Mouse (Mus musculus): ENCODE data around the gene Gatc. TPM values are rescaled to one million over a fixed set of nuclear protein-coding genes. Genes with fewer than 3 reads are reported as not detected.

Gatc gene
- polyA plus RNA-seq, 1 experiment from 2014 or later = 21.3 TPM

GRCm38 (mm10) chr5:115362216-115362615 is 21.2 kb upstream of the Gatc start:
- no peak overlapping the region for H3K27ac ChIP-seq (ENCODE audit: low read length)
- H3K9ac ChIP-seq (ENCODE audit: low read length) = no peak overlapping the region
- H3K4me1 ChIP-seq (ENCODE audit: control insufficient read depth, insufficient read depth, low read length) = no peaks in the 10 kb centered on the region
- ATAC-seq (ENCODE audit: insufficient read depth, low FRiP score) = no peak
- H3K27me3 ChIP-seq (ENCODE audit: control insufficient read depth, insufficient read depth, low read length) = no peaks in the 10 kb centered on the region
- 39% methylated on average over 7 of the region's 7 CpGs for WGBS
- H3K4me2 ChIP-seq (ENCODE audit: low read depth, low read length) = no peak overlapping the region
- H3K9me3 ChIP-seq (replicated peaks; ENCODE audit: control insufficient read depth, low read length) = no peaks in the 10 kb centered on the region
- H3K4me3 ChIP-seq (replicated peaks; ENCODE audit: low read length) = no peak overlapping the region
- H3K36me3 ChIP-seq (ENCODE audit: control insufficient read depth, insufficient read depth, low read length) = no peaks in the 10 kb centered on the region

GRCm38 (mm10) chr5:115359851-115360372 is 18.9 kb upstream of the Gatc start:
- no peaks in the 10 kb centered on the region for H3K9me3 ChIP-seq (replicated peaks; ENCODE audit: control insufficient read depth, low read length)
- ATAC-seq (ENCODE audit: insufficient read depth, low FRiP score) = no peak
- H3K36me3 ChIP-seq (ENCODE audit: control insufficient read depth, insufficient read depth, low read length) = no peaks in the 10 kb centered on the region
- H3K27me3 ChIP-seq (ENCODE audit: control insufficient read depth, insufficient read depth, low read length) = no peaks in the 10 kb centered on the region
- no peaks in the 10 kb centered on the region for H3K4me1 ChIP-seq (ENCODE audit: control insufficient read depth, insufficient read depth, low read length)
- H3K9ac ChIP-seq (ENCODE audit: low read length) = no peak overlapping the region
- H3K27ac ChIP-seq (ENCODE audit: low read length) = no peak overlapping the region
- WGBS = 63% methylated on average over 5 of the region's 5 CpGs
- no peak overlapping the region for H3K4me2 ChIP-seq (ENCODE audit: low read depth, low read length)
- H3K4me3 ChIP-seq (replicated peaks; ENCODE audit: low read length) = no peak overlapping the region

GRCm38 (mm10) chr5:115359438-115359837 is 18.5 kb upstream of the Gatc start:
- Histone ChIP-seq H3K4me1 (ENCODE audit: control insufficient read depth, insufficient read depth, low read length) (no peaks in the 10 kb centered on the region), H3K4me3 (replicated peaks; ENCODE audit: low read length) (no peak overlapping the region), H3K4me2 (ENCODE audit: low read depth, low read length) (no peak overlapping the region), H3K9me3 (replicated peaks; ENCODE audit: control insufficient read depth, low read length) (no peaks in the 10 kb centered on the region), H3K9ac (ENCODE audit: low read length) (no peak overlapping the region), H3K36me3 (ENCODE audit: control insufficient read depth, insufficient read depth, low read length) (no peaks in the 10 kb centered on the region), H3K27ac (ENCODE audit: low read length) (no peak overlapping the region), H3K27me3 (ENCODE audit: control insufficient read depth, insufficient read depth, low read length) (no peaks in the 10 kb centered on the region)
- no peak for ATAC-seq (ENCODE audit: insufficient read depth, low FRiP score)
- WGBS = 83% methylated on average over 8 of the region's 8 CpGs

DNA sequence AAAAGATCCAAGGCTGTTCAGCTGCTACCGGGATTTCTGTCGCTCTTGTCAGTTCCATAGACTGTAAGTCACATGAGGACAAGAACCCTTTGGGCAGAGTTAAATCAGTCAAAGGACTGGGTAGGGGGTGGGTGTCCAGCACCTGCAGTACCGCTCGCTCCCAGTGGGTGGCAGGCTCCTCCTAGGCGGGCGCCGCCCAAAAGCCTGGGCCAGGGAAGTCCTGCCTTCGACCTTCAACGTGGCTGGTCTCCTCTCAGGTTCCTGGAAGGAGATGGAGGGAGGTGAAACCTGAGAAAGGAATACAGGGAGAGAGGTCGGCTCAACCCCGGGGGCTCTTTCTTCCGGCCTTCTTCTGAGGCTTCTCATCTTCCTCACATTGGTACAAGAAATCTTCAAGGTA is 17.9 kb upstream of the Gatc start:
- 0 out of 2 replicates have a peak overlapping the region, but pooled peaks have one; percentile 4 for H3K9ac ChIP-seq (ENCODE audit: low read length)
- no peak overlapping the region for H3K27ac ChIP-seq (ENCODE audit: low read length)
- ATAC-seq (ENCODE audit: insufficient read depth, low FRiP score) = peak; percentile 85; the same call in 1 of the 2 replicates
- no peak overlapping the region for H3K4me3 ChIP-seq (replicated peaks; ENCODE audit: low read length)
- H3K9me3 ChIP-seq (replicated peaks; ENCODE audit: control insufficient read depth, low read length) = no peaks in the 10 kb centered on the region
- no peaks in the 10 kb centered on the region for H3K36me3 ChIP-seq (ENCODE audit: control insufficient read depth, insufficient read depth, low read length)
- 3% methylated on average over 12 of the region's 12 CpGs for WGBS
- H3K27me3 ChIP-seq (ENCODE audit: control insufficient read depth, insufficient read depth, low read length) = no peaks in the 10 kb centered on the region
- H3K4me2 ChIP-seq (ENCODE audit: low read depth, low read length) = no peak overlapping the region
- no peaks in the 10 kb centered on the region for H3K4me1 ChIP-seq (ENCODE audit: control insufficient read depth, insufficient read depth, low read length)

- Histone ChIP-seq H3K27me3 (ENCODE audit: control insufficient read depth, insufficient read depth, low read length) (no peaks in the 10 kb centered on the region), H3K36me3 (ENCODE audit: control insufficient read depth, insufficient read depth, low read length) (no peaks in the 10 kb centered on the region), H3K4me3 (replicated peaks; ENCODE audit: low read length) (no peak overlapping the region), H3K27ac (ENCODE audit: low read length) (no peak overlapping the region), H3K4me2 (ENCODE audit: low read depth, low read length) (no peak overlapping the region), H3K9ac (ENCODE audit: low read length) (no peak overlapping the region), H3K4me1 (ENCODE audit: control insufficient read depth, insufficient read depth, low read length) (no peaks in the 10 kb centered on the region), H3K9me3 (replicated peaks; ENCODE audit: control insufficient read depth, low read length) (no peaks in the 10 kb centered on the region)
- ATAC-seq (ENCODE audit: insufficient read depth, low FRiP score) = no peak
- WGBS = 40% methylated on average over 13 of the region's 13 CpGs
Measured at GRCm38 (mm10) chr5:115355070-115355469, 14.1 kb upstream of the Gatc start.

DNA sequence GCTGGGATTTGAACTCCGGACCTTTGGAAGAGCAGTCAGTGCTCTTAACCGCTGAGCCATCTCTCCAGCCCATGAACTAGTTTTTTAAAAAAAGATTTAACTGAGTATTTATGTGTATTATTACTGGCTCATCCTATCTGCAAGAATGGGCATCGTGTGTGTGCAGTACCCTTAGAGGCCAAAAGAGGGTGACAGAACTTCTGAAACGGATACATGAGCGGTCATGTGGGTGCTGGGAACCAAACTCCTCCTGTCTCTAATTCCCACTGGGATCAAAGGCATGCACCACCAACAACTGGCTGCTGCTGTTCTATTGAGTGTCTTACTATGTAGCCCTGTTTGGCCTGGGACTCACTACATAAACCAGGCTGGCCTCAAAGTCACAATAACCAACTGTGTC is 10.4 kb upstream of the Gatc start:
- Histone ChIP-seq H3K4me2 (ENCODE audit: low read depth, low read length) (no peak overlapping the region), H3K9me3 (replicated peaks; ENCODE audit: control insufficient read depth, low read length) (no peaks in the 10 kb centered on the region), H3K9ac (ENCODE audit: low read length) (no peak overlapping the region), H3K36me3 (ENCODE audit: control insufficient read depth, insufficient read depth, low read length) (no peaks in the 10 kb centered on the region), H3K27ac (ENCODE audit: low read length) (no peak overlapping the region), H3K4me1 (ENCODE audit: control insufficient read depth, insufficient read depth, low read length) (peaks cover 6% of the 10 kb centered on the region; the same call in 1 of the 2 replicates), H3K27me3 (ENCODE audit: control insufficient read depth, insufficient read depth, low read length) (no peaks in the 10 kb centered on the region), H3K4me3 (replicated peaks; ENCODE audit: low read length) (no peak overlapping the region)
- ATAC-seq (ENCODE audit: insufficient read depth, low FRiP score) = no peak
- 80% methylated on average over 5 of the region's 5 CpGs for WGBS

- H3K36me3 ChIP-seq (ENCODE audit: control insufficient read depth, insufficient read depth, low read length) = peaks cover 11% of the 10 kb centered on the region; the same call in 1 of the 2 replicates
- H3K9me3 ChIP-seq (replicated peaks; ENCODE audit: control insufficient read depth, low read length) = no peaks in the 10 kb centered on the region
- ATAC-seq (ENCODE audit: insufficient read depth, low FRiP score) = peak; percentile 27; the same call in 1 of the 2 replicates
- WGBS = under 1% methylated on average over 18 of the region's 18 CpGs
- H3K9ac ChIP-seq (ENCODE audit: low read length) = peak overlapping the region; percentile 74
- H3K4me2 ChIP-seq (ENCODE audit: low read depth, low read length) = peak overlapping the region; percentile 87
- H3K27me3 ChIP-seq (ENCODE audit: control insufficient read depth, insufficient read depth, low read length) = no peaks in the 10 kb centered on the region
- H3K4me3 ChIP-seq (replicated peaks; ENCODE audit: low read length) = peak overlapping the region; percentile 66
- H3K4me1 ChIP-seq (ENCODE audit: control insufficient read depth, insufficient read depth, low read length) = peaks cover 6% of the 10 kb centered on the region; the same call in 1 of the 2 replicates
- peak overlapping the region; percentile 72 for H3K27ac ChIP-seq (ENCODE audit: low read length)
Measured at GRCm38 (mm10) chr5:115349225-115349555, 8.2 kb upstream of the Gatc start.

GRCm38 (mm10) chr5:115348546-115349224 is 7.7 kb upstream of the Gatc start, which contains the start of gene Cox6a1:
Gene Cox6a1 (minus strand): TSS chr5:115348981.
- Histone ChIP-seq H3K9ac (ENCODE audit: low read length) (peak within 1 kb of the TSS; percentile 91), H3K9me3 (replicated peaks; ENCODE audit: control insufficient read depth, low read length) (no peaks in the 10 kb centered on the region), H3K4me1 (ENCODE audit: control insufficient read depth, insufficient read depth, low read length) (peaks cover 6% of the 10 kb centered on the region; the same call in 1 of the 2 replicates), H3K27me3 (ENCODE audit: control insufficient read depth, insufficient read depth, low read length) (no peaks in the 10 kb centered on the region), H3K4me2 (ENCODE audit: low read depth, low read length) (peak within 1 kb of the TSS; percentile 87), H3K27ac (ENCODE audit: low read length) (peak within 1 kb of the TSS; percentile 72), H3K36me3 (ENCODE audit: control insufficient read depth, insufficient read depth, low read length) (peaks cover 15% of the 10 kb centered on the region; the same call in 1 of the 2 replicates), H3K4me3 (replicated peaks; ENCODE audit: low read length) (peak within 1 kb of the TSS; percentile 66)
- ATAC-seq (ENCODE audit: insufficient read depth, low FRiP score) = peak; percentile 95
- under 1% methylated on average over 74 of the region's 74 CpGs for WGBS

- Histone ChIP-seq H3K4me2 (ENCODE audit: low read depth, low read length) (peak overlapping the region; percentile 77), H3K9ac (ENCODE audit: low read length) (peak overlapping the region; percentile 91), H3K9me3 (replicated peaks; ENCODE audit: control insufficient read depth, low read length) (no peaks in the 10 kb centered on the region), H3K4me3 (replicated peaks; ENCODE audit: low read length) (peak overlapping the region; percentile 66), H3K27ac (ENCODE audit: low read length) (no peak overlapping the region), H3K36me3 (ENCODE audit: control insufficient read depth, insufficient read depth, low read length) (peaks cover 15% of the 10 kb centered on the region), H3K4me1 (ENCODE audit: control insufficient read depth, insufficient read depth, low read length) (peaks cover 6% of the 10 kb centered on the region; the same call in 1 of the 2 replicates), H3K27me3 (ENCODE audit: control insufficient read depth, insufficient read depth, low read length) (no peaks in the 10 kb centered on the region)
- 1% methylated on average over 5 of the region's 5 CpGs for WGBS
- ATAC-seq (ENCODE audit: insufficient read depth, low FRiP score) = peak; percentile 38
Measured at GRCm38 (mm10) chr5:115347564-115347963, 6.6 kb upstream of the Gatc start.

Data from stomach, embryonic 16.5 days (tissue).